ENCODE assay signal across 9 mouse cellular contexts in the genomic region with DNA sequence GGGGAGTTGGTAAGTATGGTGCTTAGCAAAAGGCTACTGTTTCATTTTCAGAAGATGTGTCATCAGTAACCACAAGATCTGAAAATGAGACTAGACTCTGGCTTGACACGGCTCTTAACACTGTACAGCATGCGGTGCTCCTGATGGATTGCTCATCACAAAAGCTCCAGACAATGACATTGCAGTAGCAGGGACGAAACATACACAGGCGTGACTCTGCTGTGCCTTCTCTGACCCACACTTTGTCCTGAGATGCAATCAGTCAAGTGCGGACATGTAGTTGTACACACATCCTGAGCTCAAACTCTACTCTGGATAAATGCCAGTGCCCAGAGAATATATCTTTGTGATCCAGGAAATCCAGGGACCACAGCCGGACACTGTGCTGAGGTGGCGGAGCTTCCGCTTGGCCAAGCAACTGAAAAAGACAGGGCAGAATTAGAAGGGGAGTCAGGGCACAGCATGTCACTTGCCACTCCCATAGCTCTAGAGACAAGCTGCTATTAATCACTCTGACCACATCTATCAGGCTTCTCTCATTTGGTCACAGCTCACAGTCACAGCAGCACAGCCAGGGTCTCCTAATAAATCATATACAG.
DNase-seq lines count a peak whose midpoint lies in the region; ATAC-seq and TF ChIP-seq lines count a peak whose summit lies in the region.
"Had no signal": no experiment of that assay in that cellular context is flagged by ENCODE, and none has a peak within 500 bp of the region (broad histone marks: within the 10 kb centered on the region; RNA-seq: fewer than 3 reads in every experiment).

No protein-coding gene starts in this region.

- no peaks in the 10 kb centered on the region for H3K4me1 ChIP-seq in forebrain, embryonic 12.5 days
- no peaks in the 10 kb centered on the region for H3K4me1 ChIP-seq in forebrain, embryonic 15.5 days
- H3K4me1 ChIP-seq in hindbrain, embryonic 16.5 days (ENCODE audit: control insufficient read depth, insufficient read depth, low read depth, low read length): peaks cover 3% of the 10 kb centered on the region; the same call in 1 of the 2 replicates
- peaks cover 23% of the 10 kb centered on the region for H3K4me1 ChIP-seq in lung, embryonic 16.5 days (replicated peaks; ENCODE audit: control insufficient read depth, insufficient read depth, low read length)

- H3K4me2 ChIP-seq in forebrain, embryonic 12.5 days: no peak overlapping the region
- H3K4me2 ChIP-seq in forebrain, embryonic 15.5 days (replicated peaks): no peak overlapping the region
- no peak overlapping the region for H3K4me2 ChIP-seq in hindbrain, embryonic 16.5 days (ENCODE audit: low read length)
- H3K4me2 ChIP-seq in lung, embryonic 16.5 days (ENCODE audit: low read depth, low read length): no peak overlapping the region
- H3K4me2 ChIP-seq: liver, embryonic 13.5 days had no signal

- H3K27me3 ChIP-seq in forebrain, embryonic 12.5 days: no peaks in the 10 kb centered on the region
- H3K27me3 ChIP-seq in forebrain, embryonic 15.5 days: no peaks in the 10 kb centered on the region
- H3K27me3 ChIP-seq in C2C12 (ENCODE audit: control insufficient read depth, insufficient read depth, insufficient read length): no peaks in the 10 kb centered on the region
- H3K27me3 ChIP-seq in hindbrain, embryonic 16.5 days (replicated peaks; ENCODE audit: control insufficient read depth, insufficient read depth, low read length): no peaks in the 10 kb centered on the region
- H3K27me3 ChIP-seq in lung, embryonic 16.5 days (ENCODE audit: control insufficient read depth, insufficient read depth, low read depth, low read length): no peaks in the 10 kb centered on the region
- H3K27me3 ChIP-seq: liver, embryonic 13.5 days had no signal

- H3K27ac ChIP-seq in forebrain, embryonic 12.5 days: no peak overlapping the region
- H3K27ac ChIP-seq in forebrain, embryonic 15.5 days (replicated peaks): no peak overlapping the region
- H3K27ac ChIP-seq in hindbrain, embryonic 16.5 days (ENCODE audit: low read depth, low read length): no peak overlapping the region
- H3K27ac ChIP-seq in lung, embryonic 16.5 days (ENCODE audit: low read length): peak overlapping the region; percentile 85
- H3K27ac ChIP-seq: liver, embryonic 13.5 days had no signal

- no peak for DNase-seq in layer of hippocampus, postnatal 25 days (ENCODE audit: extremely low spot score in 1 of 2, low spot score in 1 of 2)
- DNase-seq in adrenal gland, postnatal 25 days: no peak
- DNase-seq: liver, embryonic 13.5 days had no signal

- 0 out of 2 replicates have a peak, but pooled peaks have one; percentile 39 for ATAC-seq in forebrain, embryonic 12.5 days (ENCODE audit: low FRiP score)
- no peak for ATAC-seq in forebrain, embryonic 15.5 days (replicated peaks)
- peak; percentile 85 for ATAC-seq in hindbrain, embryonic 16.5 days
- peak; percentile 67 for ATAC-seq in lung, embryonic 16.5 days (ENCODE audit: low read depth)
- no peak for ATAC-seq in cerebellum, adult (ENCODE audit: insufficient number of reproducible peaks, low FRiP score, low TSS enrichment)

- no peaks in the 10 kb centered on the region for H3K79me3 ChIP-seq in C2C12 (ENCODE audit: low read depth)

- no peaks in the 10 kb centered on the region for H3K36me3 ChIP-seq in forebrain, embryonic 12.5 days (replicated peaks)
- no peaks in the 10 kb centered on the region for H3K36me3 ChIP-seq in forebrain, embryonic 15.5 days
- H3K36me3 ChIP-seq in C2C12 (ENCODE audit: control insufficient read depth, insufficient read depth): no peaks in the 10 kb centered on the region
- no peaks in the 10 kb centered on the region for H3K36me3 ChIP-seq in hindbrain, embryonic 16.5 days (ENCODE audit: control insufficient read depth, insufficient read depth, low read length)
- no peaks in the 10 kb centered on the region for H3K36me3 ChIP-seq in lung, embryonic 16.5 days (ENCODE audit: control insufficient read depth, insufficient read depth, low read length)
- H3K36me3 ChIP-seq: liver, embryonic 13.5 days had no signal

- H3K79me2 ChIP-seq in C2C12 (ENCODE audit: control insufficient read depth, insufficient read depth): no peaks in the 10 kb centered on the region

- H3K9ac ChIP-seq in forebrain, embryonic 12.5 days: no peak overlapping the region
- no peak overlapping the region for H3K9ac ChIP-seq in forebrain, embryonic 15.5 days (replicated peaks)
- no peak overlapping the region for H3K9ac ChIP-seq in hindbrain, embryonic 16.5 days (ENCODE audit: low read depth, low read length)
- H3K9ac ChIP-seq in lung, embryonic 16.5 days (ENCODE audit: low read length): no peak overlapping the region
- H3K9ac ChIP-seq: liver, embryonic 13.5 days had no signal

- no peaks in the 10 kb centered on the region for H3K9me3 ChIP-seq in forebrain, embryonic 12.5 days
- H3K9me3 ChIP-seq in forebrain, embryonic 15.5 days: no peaks in the 10 kb centered on the region; the same call in 1 of the 2 replicates
- no peaks in the 10 kb centered on the region; the same call in 1 of the 2 replicates for H3K9me3 ChIP-seq in hindbrain, embryonic 16.5 days (ENCODE audit: control insufficient read depth, low read length)
- H3K9me3 ChIP-seq in lung, embryonic 16.5 days (ENCODE audit: control insufficient read depth, low read length): peaks cover 3% of the 10 kb centered on the region; the same call in 1 of the 2 replicates
- H3K9me3 ChIP-seq: liver, embryonic 13.5 days had no signal

- 79% methylated on average over 8 of the region's 8 CpGs for WGBS in forebrain, embryonic 12.5 days
- 80% methylated on average over 8 of the region's 8 CpGs for WGBS in forebrain, embryonic 15.5 days
- WGBS in hindbrain, embryonic 16.5 days: 47% methylated on average over 8 of the region's 8 CpGs
- 40% methylated on average over 8 of the region's 8 CpGs for WGBS in lung, embryonic 16.5 days

- no peak overlapping the region for H3ac ChIP-seq in C2C12 (ENCODE audit: control insufficient read depth, insufficient read length, low read depth)

- no peak overlapping the region for H3K4me3 ChIP-seq in forebrain, embryonic 12.5 days (replicated peaks)
- no peak overlapping the region for H3K4me3 ChIP-seq in forebrain, embryonic 15.5 days
- H3K4me3 ChIP-seq in C2C12 (ENCODE audit: insufficient read depth, poor library complexity, severe bottlenecking): no peak overlapping the region
- no peak overlapping the region for H3K4me3 ChIP-seq in hindbrain, embryonic 16.5 days (ENCODE audit: low read length)
- H3K4me3 ChIP-seq in lung, embryonic 16.5 days (ENCODE audit: low read length): no peak overlapping the region
- H3K4me3 ChIP-seq: liver, embryonic 13.5 days had no signal

- no peak for TF ChIP-seq CTCF in C2C12 (IDR thresholded peaks at IDR 0.05; ENCODE audit: control insufficient read depth, insufficient read depth, insufficient read length)

TF ChIP-seq in C2C12, 6 proteins besides CTCF, POLR2A, EP300 and RAD21:
- TF ChIP-seq CEBPB (IDR thresholded peaks at IDR 0.05; ENCODE audit: low read depth) (peak; percentile 64), USF1 (IDR thresholded peaks at IDR 0.05; ENCODE audit: low read depth) (peak; percentile 51), MYOG (IDR thresholded peaks at IDR 0.05; ENCODE audit: control insufficient read depth, extremely low read depth, insufficient read length) (no peak), MYOD1 (IDR thresholded peaks at IDR 0.05; ENCODE audit: control insufficient read depth, insufficient read length, low read depth) (peak; percentile 77), MAX (IDR thresholded peaks at IDR 0.05) (peak; percentile 89), FOSL1 (IDR thresholded peaks at IDR 0.05; ENCODE audit: insufficient read depth, low read length, poor library complexity, severe bottlenecking) (peak; percentile 65)
TF ChIP-seq in C2C12: peak in this region for 5.

Comparison
In these comparisons a context has a peak if more than half of its experiments do, and no peak if none do; other contexts are left out.
1. ATAC-seq: peak in forebrain, embryonic 12.5 days (single experiment), hindbrain, embryonic 16.5 days (single experiment) and lung, embryonic 16.5 days (single experiment); none in forebrain, embryonic 15.5 days (single experiment) and cerebellum, adult (single experiment).